Mouse (Mus musculus) right cerebral cortex, adult 18-20 months (tissue): ENCODE measurements around the gene Ppil1.
"Not testable (repeated sequence)": the region's sequence is repeated elsewhere in the genome, so short reads cannot be mapped to it uniquely, and the experiment has no call there.

Source experiments
- DNase-seq: peaks from one replicate; pipeline ENCODE4 v3.0.0; 2022; ENCODE audit warnings: mixed read lengths

Ppil1 gene

DNA sequence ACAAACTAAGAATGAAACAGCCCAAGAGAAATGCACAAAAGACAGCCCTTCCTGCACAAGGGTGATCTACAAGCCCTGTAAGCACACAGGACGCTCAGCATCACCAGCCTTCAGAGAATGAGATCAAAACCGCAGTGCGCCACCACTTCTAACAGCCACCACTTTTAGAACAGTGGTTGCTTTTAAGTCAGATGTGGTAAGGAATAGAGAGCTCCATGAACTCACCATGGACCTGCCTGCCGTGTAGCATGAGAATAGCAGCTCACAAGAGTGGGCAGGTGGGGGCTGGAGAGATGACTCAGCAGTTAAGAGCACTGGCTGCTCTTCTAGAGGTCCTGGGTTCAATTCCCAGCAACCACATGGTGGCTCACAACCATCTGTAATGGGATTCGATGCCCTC, 16.4 kb upstream of the Ppil1 start:
- no peak for DNase-seq

- no peak for DNase-seq
Observed at GRCm38 (mm10) chr17:29273889-29274288, 9.9 kb upstream of the Ppil1 start.

GRCm38 (mm10) chr17:29273156-29273555, 9.2 kb upstream of the Ppil1 start:
- no peak for DNase-seq

GRCm38 (mm10) chr17:29270148-29270698, 6.2 kb upstream of the Ppil1 start:
- no peak for DNase-seq

DNA sequence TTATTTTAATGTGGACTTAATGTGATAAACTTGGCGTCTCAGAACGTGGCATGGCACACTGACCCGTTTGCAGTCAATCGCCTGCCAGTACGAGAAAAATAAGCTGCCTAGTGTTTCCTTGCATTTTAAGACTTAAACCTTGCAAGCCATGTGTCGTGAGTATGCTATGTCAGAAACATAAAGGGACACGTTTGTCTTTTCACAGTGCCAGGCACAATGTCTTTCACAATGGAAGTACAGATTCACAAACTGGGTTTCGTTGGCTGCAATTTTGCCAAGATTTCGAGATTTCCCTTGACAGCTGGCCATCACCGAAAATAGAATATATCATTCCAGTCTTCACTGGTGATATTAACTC, 5.3 kb upstream of the Ppil1 start:
- no peak for DNase-seq

GRCm38 (mm10) chr17:29268682-29269348, 4.8 kb upstream of the Ppil1 start, which contains the start of gene BC004004:
Gene BC004004 (plus strand): TSS chr17:29268788.
- DNase-seq, result peak; percentile 96

- DNase-seq, result no peak
Observed at GRCm38 (mm10) chr17:29267931-29268681, 4.1 kb upstream of the Ppil1 start.

GRCm38 (mm10) chr17:29267040-29267439, 3.1 kb upstream of the Ppil1 start:
- DNase-seq, result not testable (repeated sequence)

DNA sequence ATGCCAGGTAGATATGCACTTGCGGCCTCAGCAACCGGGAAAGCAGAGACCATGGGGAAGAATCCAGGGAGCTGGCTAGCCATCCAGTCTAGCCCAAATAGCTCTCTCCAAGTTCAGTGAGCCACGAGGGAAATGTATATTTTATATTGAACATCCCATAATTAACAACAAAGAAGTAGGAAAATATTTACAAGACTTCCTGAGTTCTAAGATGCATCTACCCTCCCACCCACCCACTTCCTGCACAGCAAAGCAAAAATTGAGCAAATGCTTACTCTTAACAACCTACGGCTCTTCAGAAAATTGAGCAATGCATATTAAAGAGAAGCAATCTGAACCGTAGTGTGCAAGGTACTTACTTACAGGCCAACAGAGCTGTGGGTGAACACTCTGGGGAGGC, 774 bp upstream of the Ppil1 start:
- DNase-seq, result no peak

DNA sequence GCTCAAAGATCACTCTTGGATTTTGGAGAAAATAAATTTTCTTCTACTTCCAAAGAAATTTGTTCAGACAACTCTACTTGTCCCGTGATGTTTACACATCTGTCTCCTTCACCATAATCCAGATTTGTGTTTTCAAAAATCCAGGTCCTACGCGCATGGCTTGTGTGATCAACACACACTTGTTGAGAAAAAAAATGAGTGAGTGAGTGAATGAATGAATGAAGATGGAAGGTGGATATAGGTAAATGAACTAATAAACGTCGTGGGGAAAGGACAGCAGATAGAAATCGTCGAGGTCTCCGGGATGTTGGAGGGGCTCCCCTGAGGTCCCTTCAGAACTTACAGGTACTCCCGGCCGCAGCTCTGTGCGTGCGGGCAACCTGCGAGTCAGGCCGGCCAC, 569 bp downstream of the Ppil1 start:
- no peak for DNase-seq

DNA sequence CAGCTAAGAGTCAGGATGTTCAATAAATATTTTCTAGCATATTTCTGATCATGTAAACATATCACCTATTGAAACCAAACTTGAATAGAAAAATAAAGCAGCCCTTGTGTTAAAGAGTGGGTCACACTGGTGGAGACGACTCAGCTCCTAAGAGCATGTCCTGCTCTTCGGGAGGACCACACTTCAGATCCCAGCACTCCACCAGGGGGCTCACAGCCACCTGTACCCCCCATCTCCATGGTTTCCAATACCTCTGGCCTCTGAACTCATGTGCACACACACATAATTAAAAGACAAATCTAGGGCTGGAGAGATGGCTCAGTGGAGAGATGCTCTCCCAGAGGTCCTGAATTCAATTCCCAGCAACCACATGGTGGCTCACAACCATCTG, 1.7 kb downstream of the Ppil1 start:
- no peak for DNase-seq

GRCm38 (mm10) chr17:29261603-29262258, 2.3 kb downstream of the Ppil1 start:
- DNase-seq, result no peak

GRCm38 (mm10) chr17:29260501-29260900, 3.5 kb downstream of the Ppil1 start:
- no peak for DNase-seq

DNA sequence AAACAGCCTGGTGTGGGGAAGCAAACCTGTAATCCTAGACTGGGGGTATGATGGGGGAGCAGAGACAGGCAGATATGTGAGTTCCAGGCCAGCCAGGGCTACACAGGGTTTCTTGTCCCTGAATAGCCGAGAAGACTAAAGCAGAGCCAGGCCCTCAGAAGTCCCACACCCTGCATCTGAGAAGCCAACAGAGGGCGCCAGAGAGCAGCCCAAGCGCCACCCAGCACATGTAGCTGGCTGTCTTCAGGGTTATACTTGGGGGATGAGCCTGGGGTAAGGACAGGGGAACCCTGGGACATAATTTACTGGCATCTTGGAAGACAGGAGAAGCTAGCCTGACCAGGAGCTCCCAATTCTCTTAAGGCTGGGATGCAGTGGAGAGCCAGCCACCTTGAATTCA, 4.5 kb downstream of the Ppil1 start:
- DNase-seq, result peak; percentile 65

DNA sequence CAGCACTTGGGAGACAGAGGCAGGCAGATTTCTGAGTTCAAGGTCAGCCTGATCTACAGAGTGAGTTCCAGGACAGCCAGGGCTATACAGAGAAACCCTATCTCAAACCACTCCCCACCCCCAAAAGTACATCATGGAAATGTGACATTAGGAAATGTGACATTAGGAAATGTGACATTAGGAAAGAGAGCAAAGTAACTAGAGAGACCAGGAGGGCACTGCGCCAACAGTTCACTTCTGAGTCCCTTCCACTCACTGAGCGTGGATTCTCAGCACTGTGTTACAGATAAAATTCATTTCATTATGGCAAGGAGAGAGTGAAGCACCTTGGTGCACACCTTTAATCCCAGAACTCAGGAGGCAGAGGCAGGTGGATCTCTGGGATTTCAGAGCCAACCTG, 5.1 kb downstream of the Ppil1 start:
- DNase-seq, result no peak

GRCm38 (mm10) chr17:29258025-29258558, 5.9 kb downstream of the Ppil1 start:
- no peak for DNase-seq

DNA sequence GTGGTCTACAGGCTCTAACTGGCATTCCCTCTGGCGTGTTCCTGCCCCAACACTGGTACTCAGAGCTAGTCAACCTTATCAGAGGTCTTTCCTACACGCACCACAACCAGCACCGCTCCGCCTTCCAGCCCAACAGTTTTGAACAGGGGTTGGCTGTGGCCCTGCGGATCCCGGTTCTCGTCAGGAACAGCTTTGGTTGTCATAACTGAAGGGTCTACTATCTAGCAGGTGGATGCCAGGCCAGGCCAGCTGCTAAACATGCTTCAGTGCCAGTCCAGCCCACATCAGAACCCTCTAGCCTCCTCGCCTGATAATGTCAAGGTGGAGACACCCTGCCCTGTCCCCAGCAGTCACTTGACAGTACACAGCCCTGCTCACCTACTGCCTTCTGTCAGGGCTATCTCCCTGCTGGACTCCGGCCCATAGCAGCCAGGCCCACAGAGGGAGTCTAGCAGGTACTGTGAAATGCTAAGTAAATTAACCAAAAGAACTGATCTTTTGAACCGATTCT, 6.9 kb downstream of the Ppil1 start:
- DNase-seq, result no peak

DNA sequence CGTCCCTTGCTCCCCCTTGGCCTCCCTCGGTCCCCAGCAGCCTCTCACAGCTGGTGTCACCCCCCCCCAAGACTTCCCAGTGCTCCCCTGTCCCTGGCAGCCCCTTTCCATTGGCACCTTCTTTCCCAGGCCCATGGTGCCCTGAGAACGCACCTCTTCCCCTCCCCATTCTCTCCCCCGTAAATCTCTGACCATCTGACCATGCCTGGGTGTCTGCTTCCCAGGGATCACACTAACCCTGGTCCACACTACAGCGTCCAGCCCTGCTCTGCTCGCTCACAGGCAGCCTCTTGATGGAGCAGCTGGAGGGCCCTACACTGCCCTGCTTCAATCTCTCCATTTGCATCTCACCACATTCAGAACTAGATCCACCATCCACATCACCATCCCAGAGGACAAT, 7.5 kb downstream of the Ppil1 start:
- no peak for DNase-seq

- not testable (repeated sequence) for DNase-seq
Observed at GRCm38 (mm10) chr17:29254784-29255183, 9.2 kb downstream of the Ppil1 start.

GRCm38 (mm10) chr17:29253684-29254083, 10.3 kb downstream of the Ppil1 start:
- DNase-seq, result no peak

DNA sequence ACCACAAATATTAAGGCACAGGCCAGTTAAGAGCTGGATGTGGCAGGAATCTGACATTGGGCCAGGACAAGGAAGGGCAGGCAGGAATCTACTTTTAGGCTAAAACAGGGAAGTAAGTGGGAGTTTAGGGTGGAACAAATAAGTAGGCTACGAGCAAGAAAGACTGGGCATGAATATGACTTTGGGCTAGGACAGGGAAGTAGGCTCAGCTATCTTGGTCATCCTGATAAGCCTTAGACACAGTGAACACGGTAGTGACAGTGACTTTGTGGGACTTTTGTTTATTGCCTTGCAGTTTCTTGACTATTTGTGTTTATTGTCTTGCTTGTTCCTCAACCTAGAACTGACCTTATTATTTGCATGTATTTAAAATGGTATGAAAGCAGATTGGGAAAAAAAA, 10.8 kb downstream of the Ppil1 start:
- DNase-seq, result no peak

- DNase-seq, result no peak
Observed at GRCm38 (mm10) chr17:29251608-29252390, 12.2 kb downstream of the Ppil1 start.
